Mouse (Mus musculus): ENCODE data around the gene Pcgf1. TPM values are rescaled to one million over a fixed set of nuclear protein-coding genes. Genes with fewer than 3 reads are reported as not detected.

Gene Pcgf1
- 44.3 and 47.5 TPM in 2 replicates for polyA plus RNA-seq (2015; fragmentation: Nextera tagmentation; extraction: Ambion mirVana)

- peak; percentile 78 for ATAC-seq (ENCODE audit: insufficient number of reproducible peaks, insufficient read depth, low FRiP score, low TSS enrichment, low read depth)
- WGBS, result under 1% methylated on average over 54 of the region's 54 CpGs
- Histone ChIP-seq H3K4me2 (peak within 1 kb of the TSS; percentile 93), H3K9ac (peak within 1 kb of the TSS; percentile 85), H3K27ac (peak within 1 kb of the TSS; percentile 88), H3K27me3 (peaks cover 46% of the 10 kb centered on the region), H3K36me3 (peaks cover 31% of the 10 kb centered on the region), H3K4me3 (peak within 1 kb of the TSS; percentile 81), H3K9me3 (no peaks in the 10 kb centered on the region), H3K4me1 (peaks cover 20% of the 10 kb centered on the region)
These were observed at the start of gene Pcgf1 for GRCm38 (mm10) chr6:83077630-83078323. Gene Pcgf1, plus strand, starts transcription at chr6:83077869.

GRCm38 (mm10) chr6:83029777-83030176 lies 47.9 kb upstream of the Pcgf1 start:
- Histone ChIP-seq H3K4me3 (no peak overlapping the region), H3K27me3 (peaks cover 48% of the 10 kb centered on the region), H3K9ac (peak overlapping the region; percentile 44), H3K4me1 (peaks cover 69% of the 10 kb centered on the region), H3K27ac (no peak overlapping the region), H3K9me3 (no peaks in the 10 kb centered on the region), H3K4me2 (no peak overlapping the region), H3K36me3 (no peaks in the 10 kb centered on the region)
- ATAC-seq (ENCODE audit: insufficient number of reproducible peaks, insufficient read depth, low FRiP score, low TSS enrichment, low read depth), result no peak
- WGBS, result 23% methylated on average over 10 of the region's 10 CpGs

GRCm38 (mm10) chr6:83031111-83031510 lies 46.6 kb upstream of the Pcgf1 start:
- Histone ChIP-seq H3K4me2 (0 out of 2 replicates have a peak overlapping the region, but pooled peaks have one; percentile 88), H3K4me3 (no peak overlapping the region), H3K36me3 (no peaks in the 10 kb centered on the region), H3K4me1 (peaks cover 78% of the 10 kb centered on the region), H3K27ac (no peak overlapping the region), H3K27me3 (peaks cover 48% of the 10 kb centered on the region), H3K9ac (0 out of 2 replicates have a peak overlapping the region, but pooled peaks have one; percentile 32), H3K9me3 (no peaks in the 10 kb centered on the region)
- WGBS, result 64% methylated on average over 7 of the region's 7 CpGs
- ATAC-seq (ENCODE audit: insufficient number of reproducible peaks, insufficient read depth, low FRiP score, low TSS enrichment, low read depth), result no peak

GRCm38 (mm10) chr6:83031921-83032590 lies 45.6 kb upstream of the Pcgf1 start:
- WGBS, result 19% methylated on average over 18 of the region's 18 CpGs
- H3K4me3 ChIP-seq, result peak overlapping the region; percentile 59

GRCm38 (mm10) chr6:83032769-83033191 lies 44.9 kb upstream of the Pcgf1 start:
- under 1% methylated on average over 31 of the region's 31 CpGs for WGBS
- H3K9ac ChIP-seq, result peak overlapping the region; percentile 73
- H3K36me3 ChIP-seq, result no peaks in the 10 kb centered on the region
- H3K4me3 ChIP-seq, result peak overlapping the region; percentile 59
- H3K27ac ChIP-seq, result peak overlapping the region; percentile 75
- ATAC-seq (ENCODE audit: insufficient number of reproducible peaks, insufficient read depth, low FRiP score, low TSS enrichment, low read depth), result peak; percentile 4; the same call in 1 of the 2 replicates
- H3K4me1 ChIP-seq, result peaks cover 69% of the 10 kb centered on the region
- H3K9me3 ChIP-seq, result no peaks in the 10 kb centered on the region
- H3K27me3 ChIP-seq, result peaks cover 48% of the 10 kb centered on the region
- H3K4me2 ChIP-seq, result peak overlapping the region; percentile 88

More at GRCm38 (mm10) chr6:83031921-83032590, 45.6 kb upstream of the Pcgf1 start:
- Histone ChIP-seq H3K4me2 (peak overlapping the region; percentile 88), H3K36me3 (no peaks in the 10 kb centered on the region), H3K27ac (no peak overlapping the region), H3K4me1 (peaks cover 76% of the 10 kb centered on the region), H3K27me3 (peaks cover 48% of the 10 kb centered on the region), H3K9me3 (no peaks in the 10 kb centered on the region), H3K9ac (peak overlapping the region; percentile 73)
- ATAC-seq (ENCODE audit: insufficient number of reproducible peaks, insufficient read depth, low FRiP score, low TSS enrichment, low read depth), result no peak

- Histone ChIP-seq H3K36me3 (no peaks in the 10 kb centered on the region), H3K27ac (peak within 1 kb of the TSS; percentile 75), H3K4me3 (peak within 1 kb of the TSS; percentile 59), H3K27me3 (peaks cover 48% of the 10 kb centered on the region), H3K4me2 (peak within 1 kb of the TSS; percentile 88), H3K9me3 (no peaks in the 10 kb centered on the region), H3K9ac (peak within 1 kb of the TSS; percentile 73), H3K4me1 (peaks cover 68% of the 10 kb centered on the region)
- WGBS, result under 1% methylated on average over 51 of the region's 51 CpGs
- peak; percentile 56 for ATAC-seq (ENCODE audit: insufficient number of reproducible peaks, insufficient read depth, low FRiP score, low TSS enrichment, low read depth)
These were observed 44.2 kb upstream of the Pcgf1 start, which contains the start of the genes Dok1 and Loxl3 for GRCm38 (mm10) chr6:83033249-83034185. Gene Dok1, minus strand, starts transcription at chr6:83033471. Gene Loxl3, plus strand, starts transcription at chr6:83034173.

GRCm38 (mm10) chr6:83034463-83035055 lies 43.1 kb upstream of the Pcgf1 start:
- H3K4me3 ChIP-seq, result peak overlapping the region; percentile 59
- peaks cover 39% of the 10 kb centered on the region for H3K27me3 ChIP-seq
- no peaks in the 10 kb centered on the region for H3K36me3 ChIP-seq
- WGBS, result 15% methylated on average over 5 of the region's 5 CpGs
- H3K9me3 ChIP-seq, result no peaks in the 10 kb centered on the region
- ATAC-seq (ENCODE audit: insufficient number of reproducible peaks, insufficient read depth, low FRiP score, low TSS enrichment, low read depth), result no peak
- peak overlapping the region; percentile 73 for H3K9ac ChIP-seq
- peak overlapping the region; percentile 75 for H3K27ac ChIP-seq
- H3K4me2 ChIP-seq, result peak overlapping the region; percentile 88
- H3K4me1 ChIP-seq, result peaks cover 63% of the 10 kb centered on the region

- no peak for ATAC-seq (ENCODE audit: insufficient number of reproducible peaks, insufficient read depth, low FRiP score, low TSS enrichment, low read depth)
- WGBS, result 75% methylated on average over 8 of the region's 8 CpGs
These were observed 40.5 kb upstream of the Pcgf1 start for GRCm38 (mm10) chr6:83037188-83037587.

GRCm38 (mm10) chr6:83038496-83039012 lies 39.1 kb upstream of the Pcgf1 start:
- ATAC-seq (ENCODE audit: insufficient number of reproducible peaks, insufficient read depth, low FRiP score, low TSS enrichment, low read depth), result 0 out of 2 replicates have a peak, but pooled peaks have one; percentile 32
- Histone ChIP-seq H3K4me1 (peaks cover 31% of the 10 kb centered on the region), H3K4me2 (peak overlapping the region; percentile 62), H3K27me3 (peaks cover 4% of the 10 kb centered on the region; the same call in 1 of the 2 replicates), H3K4me3 (peak overlapping the region; percentile 33), H3K9ac (peak overlapping the region; percentile 57), H3K36me3 (no peaks in the 10 kb centered on the region), H3K27ac (no peak overlapping the region), H3K9me3 (no peaks in the 10 kb centered on the region)
- WGBS, result 11% methylated on average over 24 of the region's 24 CpGs

More at GRCm38 (mm10) chr6:83037188-83037587, 40.5 kb upstream of the Pcgf1 start:
- Histone ChIP-seq H3K4me3 (no peak overlapping the region), H3K36me3 (no peaks in the 10 kb centered on the region), H3K9me3 (no peaks in the 10 kb centered on the region), H3K4me1 (peaks cover 42% of the 10 kb centered on the region), H3K27me3 (peaks cover 13% of the 10 kb centered on the region), H3K4me2 (no peak overlapping the region), H3K9ac (no peak overlapping the region), H3K27ac (no peak overlapping the region)

GRCm38 (mm10) chr6:83040601-83041000 lies 37.1 kb upstream of the Pcgf1 start:
- 82% methylated on average over 5 of the region's 5 CpGs for WGBS
- no peak for ATAC-seq (ENCODE audit: insufficient number of reproducible peaks, insufficient read depth, low FRiP score, low TSS enrichment, low read depth)
- Histone ChIP-seq H3K9ac (no peak overlapping the region), H3K27ac (no peak overlapping the region), H3K4me1 (peaks cover 11% of the 10 kb centered on the region), H3K27me3 (no peaks in the 10 kb centered on the region; the same call in 1 of the 2 replicates), H3K4me2 (no peak overlapping the region), H3K4me3 (no peak overlapping the region), H3K9me3 (no peaks in the 10 kb centered on the region), H3K36me3 (no peaks in the 10 kb centered on the region)
